Mouse (Mus musculus) left cerebral cortex, adult 11 months (tissue): ENCODE measurements at regions not wholly inside any gene's neighbourhood (a gene's known extent, or its start where the extent isn't known, plus 50 kb on each side); places are given as distances from the start of the nearest gene placed in this dataset.

Experiments used
- DNase-seq: peaks from one replicate; pipeline ENCODE4 v3.0.0; 2022; ENCODE audit warnings: low spot score

GRCm38 (mm10) chr9:87341438-87341837 is 86.1 kb upstream of the Cep162 start:
- DNase-seq, result no peak

- no peak for DNase-seq
These were observed 71.3 kb upstream of the Cep162 start for GRCm38 (mm10) chr9:87326374-87327295.

GRCm38 (mm10) chr9:87323690-87324089 is 68.4 kb upstream of the Cep162 start:
- DNase-seq, result no peak

- DNase-seq, result no peak
These were observed 65.4 kb upstream of the Cep162 start for GRCm38 (mm10) chr9:87320758-87321157.

- no peak for DNase-seq
These were observed 63.4 kb upstream of the Cep162 start for GRCm38 (mm10) chr9:87318767-87319166.

GRCm38 (mm10) chr9:87310150-87310549 is 54.8 kb upstream of the Cep162 start:
- DNase-seq, result no peak
